Mouse (Mus musculus): ENCODE data around the gene Asb2. TPM values are rescaled to one million over a fixed set of nuclear protein-coding genes. Genes with fewer than 3 reads are reported as not detected.
A peak's percentile ranks its signal among the peaks of the same experiment; 100 is the strongest.

Asb2 gene
- polyA plus RNA-seq (2012; ENCODE audit: insufficient read depth, low replicate concordance), result 1.7 TPM in 1 of 2 replicates, not detected in the other

DNA sequence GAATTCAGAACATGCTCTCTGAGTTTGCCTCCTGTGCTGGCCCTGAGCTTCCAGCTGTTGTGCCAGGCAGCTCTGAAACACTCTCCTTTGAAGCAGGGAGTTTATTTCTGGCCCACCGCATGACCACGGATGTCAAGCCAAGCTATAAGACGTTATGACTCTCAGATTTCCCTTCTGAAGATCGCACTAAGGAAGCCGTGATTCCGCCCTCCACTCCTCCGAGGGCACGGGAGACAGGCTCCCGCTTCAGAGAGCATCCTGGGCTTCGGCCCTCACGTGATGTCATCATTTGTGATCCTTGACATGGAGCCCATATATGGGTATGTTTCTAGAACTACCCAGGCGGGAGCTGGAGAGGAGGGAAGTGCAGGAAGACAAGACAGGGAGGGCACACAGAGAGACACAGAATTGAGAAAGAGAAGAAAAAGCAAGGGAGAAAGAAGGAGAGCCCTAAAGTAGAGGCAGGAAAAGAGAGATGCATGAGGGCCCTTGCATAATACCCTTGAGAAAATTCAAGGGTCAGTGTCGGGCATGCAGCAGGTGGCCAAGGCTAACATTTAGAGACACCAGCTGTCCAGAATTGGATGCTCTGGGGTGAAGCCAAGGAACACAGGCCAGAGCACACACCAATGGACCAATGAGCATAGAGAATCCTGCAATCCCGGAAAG, at the start of gene Asb2:
TSS of gene Asb2 (minus strand) at position 256 of the 669 bp plus-strand sequence.
- Histone ChIP-seq H3K27me3 (replicated peaks) (peaks cover 50% of the 10 kb centered on the region), H3K9me3 (peaks cover 11% of the 10 kb centered on the region; the same call in 1 of the 2 replicates), H3K36me3 (replicated peaks; ENCODE audit: low read length) (no peaks in the 10 kb centered on the region), H3K4me1 (peaks cover 3% of the 10 kb centered on the region; the same call in 1 of the 2 replicates), H3K4me3 (replicated peaks) (no peak within 1 kb of the TSS)
- no peak for TF ChIP-seq GATA1 (IDR thresholded peaks at IDR 0.05; ENCODE audit: borderline replicate concordance, low read length)

DNA sequence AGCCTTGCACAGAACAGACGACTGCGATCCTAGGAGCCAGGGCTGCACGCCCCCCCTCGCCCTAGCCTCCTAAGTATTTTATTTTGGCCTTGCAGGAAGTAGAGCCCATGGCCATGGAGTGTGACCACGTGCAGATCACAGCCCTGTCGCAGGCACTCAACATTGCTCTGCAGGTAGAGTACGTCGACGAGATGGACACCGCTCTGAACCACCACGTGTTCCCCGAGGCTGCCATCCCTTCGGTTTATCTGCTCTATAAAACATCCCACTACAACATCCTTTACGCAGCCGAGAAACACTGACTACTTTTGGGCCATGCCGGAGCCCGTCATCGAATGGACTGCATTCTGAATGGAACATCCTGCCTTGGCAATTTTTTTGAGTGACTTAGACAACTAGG, 48.3 kb upstream of the Asb2 start:
- no peak overlapping the region for H3K4me3 ChIP-seq (replicated peaks)
- H3K36me3 ChIP-seq (replicated peaks; ENCODE audit: low read length), result peaks cover 91% of the 10 kb centered on the region
- 0 out of 2 replicates have a peak, but pooled peaks cover 4% of the 10 kb centered on the region for H3K4me1 ChIP-seq
- H3K9me3 ChIP-seq, result no peaks in the 10 kb centered on the region
- TF ChIP-seq FLI1 (IDR thresholded peaks at IDR 0.05; ENCODE audit: low read length) (no peak), GATA1 (IDR thresholded peaks at IDR 0.05; ENCODE audit: borderline replicate concordance, low read length) (no peak)
- H3K27me3 ChIP-seq (replicated peaks), result no peaks in the 10 kb centered on the region

DNA sequence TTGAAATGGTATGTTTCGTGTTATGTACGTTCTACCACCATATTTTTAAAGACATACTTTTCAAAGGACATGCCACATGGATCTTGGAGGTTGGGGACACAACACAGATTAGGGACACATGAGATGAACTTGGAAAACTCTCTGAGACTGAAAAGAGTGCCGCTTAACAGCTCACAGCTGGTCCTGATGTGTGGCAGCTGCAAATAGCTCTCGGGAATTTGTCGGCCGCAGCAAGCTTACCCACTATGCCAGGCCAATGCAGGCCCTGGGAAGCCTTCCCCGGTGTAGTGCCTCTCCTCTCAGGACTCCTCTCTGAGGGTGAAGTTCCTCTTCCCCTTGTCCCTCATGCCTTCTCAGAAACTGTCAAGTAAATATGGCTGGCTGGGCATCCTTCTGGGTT, 41.0 kb upstream of the Asb2 start:
- TF ChIP-seq GATA1 (IDR thresholded peaks at IDR 0.05; ENCODE audit: borderline replicate concordance, low read length) (no peak), FLI1 (IDR thresholded peaks at IDR 0.05; ENCODE audit: low read length) (no peak)
- Histone ChIP-seq H3K36me3 (replicated peaks; ENCODE audit: low read length) (peaks cover 26% of the 10 kb centered on the region), H3K4me3 (replicated peaks) (no peak overlapping the region), H3K4me1 (peaks cover 45% of the 10 kb centered on the region), H3K9me3 (no peaks in the 10 kb centered on the region), H3K27me3 (replicated peaks) (no peaks in the 10 kb centered on the region)

DNA sequence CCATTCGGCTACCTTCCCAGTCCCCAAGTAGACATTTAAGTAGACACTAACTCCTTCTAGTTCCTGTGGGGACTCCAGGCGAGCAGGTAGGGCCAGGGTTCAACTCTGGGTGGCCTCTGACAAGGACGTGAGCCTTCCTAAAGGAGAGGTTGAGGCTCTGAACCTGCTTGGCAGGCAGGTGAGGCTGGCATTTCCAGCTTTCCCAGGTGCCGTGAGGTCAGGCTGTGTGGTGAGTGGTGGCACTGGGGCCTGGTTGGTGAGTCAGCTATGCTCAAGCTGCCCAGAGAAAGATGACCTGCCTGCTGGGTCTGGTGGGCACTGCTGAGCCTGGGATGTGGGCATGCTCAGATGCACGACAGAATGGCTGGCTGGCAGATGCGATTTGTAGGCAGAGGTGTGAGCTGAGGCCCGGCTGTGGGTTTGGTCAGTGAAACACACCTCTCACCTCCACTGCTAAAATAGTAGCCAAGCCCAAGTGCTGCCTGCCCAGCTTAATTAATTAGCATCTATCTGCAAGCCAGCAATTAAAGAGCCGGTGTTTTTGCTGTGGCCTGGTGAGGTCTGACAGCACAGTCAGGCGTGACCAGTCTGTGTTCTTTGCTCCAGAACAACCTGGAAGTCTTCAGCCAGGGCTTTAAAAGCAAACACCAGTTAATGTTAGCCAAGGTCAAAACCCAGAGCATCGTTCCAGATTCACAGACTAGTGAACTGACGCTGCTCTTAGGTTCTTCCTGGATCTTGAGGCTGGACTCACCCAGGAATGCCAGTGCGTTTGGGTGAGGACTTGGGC, 39.9 kb upstream of the Asb2 start:
- no peak overlapping the region for H3K4me3 ChIP-seq (replicated peaks)
- peaks cover 51% of the 10 kb centered on the region for H3K4me1 ChIP-seq
- no peaks in the 10 kb centered on the region for H3K27me3 ChIP-seq (replicated peaks)
- peaks cover 15% of the 10 kb centered on the region for H3K36me3 ChIP-seq (replicated peaks; ENCODE audit: low read length)
- H3K9me3 ChIP-seq, result no peaks in the 10 kb centered on the region
- no peak for TF ChIP-seq GATA1 (IDR thresholded peaks at IDR 0.05; ENCODE audit: borderline replicate concordance, low read length)
- TF ChIP-seq FLI1 (IDR thresholded peaks at IDR 0.05; ENCODE audit: low read length), result no peak

DNA sequence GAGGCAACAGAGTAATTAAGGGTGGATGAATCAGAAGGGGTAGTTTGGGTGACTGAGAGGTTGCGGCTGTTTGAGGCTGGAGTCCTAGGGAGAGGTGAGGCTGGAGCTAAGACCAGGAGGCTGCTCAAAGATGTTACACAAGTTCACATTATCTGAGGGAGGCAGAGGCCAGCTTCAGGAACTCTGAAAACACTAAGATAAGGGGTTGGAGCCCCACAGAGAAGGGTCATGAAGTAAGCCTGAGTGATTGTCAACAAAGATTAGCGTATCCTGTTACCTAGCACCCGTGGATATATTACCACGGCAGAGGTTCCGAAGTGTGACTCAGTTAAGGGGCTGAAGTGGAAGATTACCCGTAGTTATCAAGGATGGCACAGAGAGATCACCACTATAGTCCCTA, 37.7 kb upstream of the Asb2 start:
- H3K9me3 ChIP-seq, result no peaks in the 10 kb centered on the region
- H3K4me3 ChIP-seq (replicated peaks), result no peak overlapping the region
- H3K27me3 ChIP-seq (replicated peaks), result no peaks in the 10 kb centered on the region
- TF ChIP-seq GATA1 (IDR thresholded peaks at IDR 0.05; ENCODE audit: borderline replicate concordance, low read length) (no peak; the same call in 2 of the 3 replicates), FLI1 (IDR thresholded peaks at IDR 0.05; ENCODE audit: low read length) (no peak)
- H3K4me1 ChIP-seq, result peaks cover 68% of the 10 kb centered on the region
- peaks cover 7% of the 10 kb centered on the region for H3K36me3 ChIP-seq (replicated peaks; ENCODE audit: low read length)

DNA sequence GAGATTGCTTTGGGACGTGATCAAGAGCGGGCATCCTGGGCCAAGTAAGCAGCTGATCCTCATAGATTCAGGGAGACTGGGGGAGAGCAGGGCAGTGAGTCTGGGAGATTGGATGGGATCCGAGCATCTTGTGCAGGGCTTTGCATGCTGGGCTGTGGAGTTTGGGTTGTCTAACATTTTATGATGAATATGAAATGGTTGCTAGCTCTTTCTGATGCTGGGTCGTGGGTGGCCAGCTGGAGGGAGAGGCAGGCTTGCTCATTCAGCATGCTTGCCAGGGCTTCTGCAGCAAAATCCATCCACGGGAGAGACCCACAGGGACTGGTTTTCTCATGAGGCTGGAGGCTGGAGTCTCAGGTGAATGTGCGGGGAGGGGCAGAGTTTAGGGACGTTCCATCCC, 35.3 kb upstream of the Asb2 start:
- peaks cover 75% of the 10 kb centered on the region for H3K4me1 ChIP-seq
- H3K27me3 ChIP-seq (replicated peaks), result no peaks in the 10 kb centered on the region
- no peak overlapping the region for H3K4me3 ChIP-seq (replicated peaks)
- peaks cover 7% of the 10 kb centered on the region for H3K36me3 ChIP-seq (replicated peaks; ENCODE audit: low read length)
- H3K9me3 ChIP-seq, result no peaks in the 10 kb centered on the region
- TF ChIP-seq GATA1 (IDR thresholded peaks at IDR 0.05; ENCODE audit: borderline replicate concordance, low read length), result no peak

DNA sequence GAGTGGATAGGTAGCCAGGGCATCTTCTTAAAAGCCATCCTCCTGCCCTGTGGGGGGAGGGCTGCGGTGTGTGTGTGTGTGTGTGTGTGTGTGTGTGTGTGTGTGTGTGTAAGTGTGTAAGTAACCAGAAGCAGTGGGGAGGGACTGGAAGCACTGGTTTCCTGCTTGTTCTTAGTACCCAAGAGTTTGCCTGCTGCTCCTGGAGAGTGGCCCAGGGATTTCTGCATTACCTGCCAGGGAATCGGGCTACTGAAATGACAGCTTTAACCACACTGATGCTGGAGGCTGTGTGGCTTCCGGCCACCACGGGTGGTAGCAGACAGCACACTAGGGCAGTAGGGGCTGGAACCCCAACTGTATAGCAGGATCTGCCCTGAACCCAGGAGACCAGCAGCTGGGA, 34.2 kb upstream of the Asb2 start:
- no peak for TF ChIP-seq GATA1 (IDR thresholded peaks at IDR 0.05; ENCODE audit: borderline replicate concordance, low read length)
- no peak for TF ChIP-seq FLI1 (IDR thresholded peaks at IDR 0.05; ENCODE audit: low read length)
- no peaks in the 10 kb centered on the region for H3K9me3 ChIP-seq
- H3K4me3 ChIP-seq (replicated peaks), result no peak overlapping the region
- peaks cover 75% of the 10 kb centered on the region for H3K4me1 ChIP-seq
- H3K36me3 ChIP-seq (replicated peaks; ENCODE audit: low read length), result peaks cover 6% of the 10 kb centered on the region
- H3K27me3 ChIP-seq (replicated peaks), result no peaks in the 10 kb centered on the region

DNA sequence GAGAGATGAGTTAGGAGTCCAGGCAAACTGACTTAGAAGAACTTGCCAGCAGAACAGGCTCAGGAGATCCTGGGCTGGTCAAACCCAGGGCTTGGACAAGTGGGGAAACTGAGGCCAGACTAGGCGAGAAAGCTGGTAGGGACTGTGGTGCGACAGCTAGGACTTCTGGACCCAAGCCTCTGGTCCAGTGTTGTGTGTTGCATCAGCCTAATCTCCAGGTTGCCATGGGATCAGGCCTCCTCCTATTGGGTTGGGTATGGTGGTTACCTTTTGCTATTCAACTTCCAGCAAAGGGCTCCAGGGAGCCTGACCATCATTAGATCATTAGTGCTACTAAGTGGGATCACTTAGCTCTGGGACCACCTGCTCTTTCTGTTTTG, 33.5 kb upstream of the Asb2 start:
- Histone ChIP-seq H3K36me3 (replicated peaks; ENCODE audit: low read length) (peaks cover 6% of the 10 kb centered on the region), H3K27me3 (replicated peaks) (no peaks in the 10 kb centered on the region), H3K4me1 (peaks cover 81% of the 10 kb centered on the region), H3K9me3 (no peaks in the 10 kb centered on the region), H3K4me3 (replicated peaks) (peak overlapping the region; percentile 95)
- TF ChIP-seq FLI1 (IDR thresholded peaks at IDR 0.05; ENCODE audit: low read length), result no peak
- no peak for TF ChIP-seq GATA1 (IDR thresholded peaks at IDR 0.05; ENCODE audit: borderline replicate concordance, low read length)

DNA sequence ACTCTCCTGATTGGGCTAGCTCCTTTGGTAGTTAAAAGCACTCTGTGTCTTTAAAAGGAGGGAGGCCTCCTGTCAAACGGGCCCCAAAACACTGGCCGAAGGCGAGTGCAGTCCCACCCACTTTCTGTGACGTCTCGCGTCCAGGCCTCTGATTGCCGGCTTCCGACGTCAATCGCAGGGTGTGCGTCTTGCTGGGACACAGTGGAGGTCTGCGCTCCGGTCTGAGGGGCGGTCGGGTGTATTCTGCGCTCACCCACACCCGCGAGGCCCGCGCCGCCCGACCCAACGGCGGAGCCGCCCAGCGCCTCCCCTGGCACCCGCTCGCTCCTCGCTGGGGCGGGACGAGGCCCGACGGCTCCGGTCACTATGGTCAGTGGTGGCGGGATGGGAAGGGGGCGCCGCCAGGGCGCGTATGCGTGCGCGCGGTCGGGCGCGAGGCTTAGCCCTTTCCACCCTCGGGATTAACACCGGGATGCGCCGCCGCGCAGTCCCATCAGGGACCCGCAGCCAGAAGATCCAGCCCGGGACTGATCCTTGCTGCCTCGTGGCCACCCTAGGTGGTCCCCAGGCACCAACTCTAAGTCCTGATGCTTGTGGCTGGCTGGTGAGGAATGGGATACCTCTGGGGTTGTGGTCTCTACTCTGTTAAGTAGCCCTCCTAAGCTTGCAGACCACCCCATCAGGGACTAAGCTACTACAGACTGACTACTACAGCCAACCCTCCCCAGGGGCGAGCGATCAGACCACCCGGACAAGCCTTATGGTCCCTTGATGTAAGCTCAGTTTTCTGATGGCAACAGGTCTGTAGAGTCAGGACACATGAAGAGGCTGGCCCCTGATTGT, 32.9 kb upstream of the Asb2 start, which contains the start of gene Otub2:
TSS of gene Otub2 (plus strand) at position 178 of the 843 bp plus-strand sequence.
- H3K4me1 ChIP-seq, result peaks cover 79% of the 10 kb centered on the region
- TF ChIP-seq FLI1 (IDR thresholded peaks at IDR 0.05; ENCODE audit: low read length), result no peak
- no peak for TF ChIP-seq GATA1 (IDR thresholded peaks at IDR 0.05; ENCODE audit: borderline replicate concordance, low read length)
- no peaks in the 10 kb centered on the region for H3K27me3 ChIP-seq (replicated peaks)
- no peaks in the 10 kb centered on the region for H3K9me3 ChIP-seq
- peak within 1 kb of the TSS; percentile 95 for H3K4me3 ChIP-seq (replicated peaks)
- peaks cover 6% of the 10 kb centered on the region for H3K36me3 ChIP-seq (replicated peaks; ENCODE audit: low read length)
